Mouse (Mus musculus) left cerebral cortex, postnatal 10 days (tissue): ENCODE measurements around the gene Olfr198. TPM values are rescaled to one million over a fixed set of nuclear protein-coding genes. Genes with fewer than 3 reads are reported as not detected.
"Not testable (repeated sequence)": the region's sequence is repeated elsewhere in the genome, so short reads cannot be mapped to it uniquely, and the experiment has no call there.

ENCODE experiments used
- DNase-seq, 2 experiments: peaks; one replicate each; pipeline ENCODE4 v3.0.0; 2021 to 2022; ENCODE audit warnings: low spot score in 2 of 2, mixed read lengths in 1 of 2; ENCODE audit errors: extremely low spot score in 1 of 2
- intact Hi-C: fragments of 180-260 bp; cut with DNase I; formaldehyde crosslinking; loops from one replicate; pipeline ENCODE4 v1.15.1; 2025
- total RNA-seq, 2 experiments: library from RNA; stranded (reverse); gene quantifications; 2 replicates each; pipeline ENCODE4 v1.2.3; 2021

Olfr198 gene
- not detected for total RNA-seq

- intact Hi-C loops, DNase-seq: not testable (repeated sequence)
Measured at GRCm38 (mm10) chr16:59203433-59203832, at the start of gene Olfr198. TSS of gene Olfr198 (minus strand) at chr16:59203533.

GRCm38 (mm10) chr16:59249684-59250083 is 46.4 kb upstream of the Olfr198 start:
- no peak for DNase-seq
- intact Hi-C loops: loop anchor here (2.0 kb wide), 1 partner anchor 49 kb away; no protein-coding TSS in a partner anchor

DNA sequence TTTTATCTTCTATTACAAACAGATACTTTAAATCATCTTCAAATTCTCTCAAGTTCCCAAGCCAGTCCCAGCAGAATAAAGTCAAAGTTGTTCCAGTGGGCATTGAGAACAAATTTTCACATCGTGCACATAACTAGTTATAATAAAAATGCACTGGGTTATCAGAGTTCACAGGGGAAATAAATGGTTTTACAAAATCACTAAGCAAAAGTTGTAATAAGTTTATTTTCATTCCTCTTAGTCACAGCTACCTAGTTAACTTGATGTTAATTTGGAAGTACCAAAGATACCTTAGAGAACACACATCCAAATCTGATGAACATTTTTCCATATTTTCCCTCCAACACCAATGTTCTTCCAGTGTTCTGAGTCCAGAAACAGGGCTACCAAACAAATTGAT is 16.3 kb upstream of the Olfr198 start, which contains the start of gene Olfr199:
Gene Olfr199, minus strand, starts transcription at position 101 of the 400 bp plus-strand sequence.
- intact Hi-C loops, DNase-seq: not testable (repeated sequence)

- DNase-seq: not testable (repeated sequence)
Measured at GRCm38 (mm10) chr16:59217861-59218260, 14.5 kb upstream of the Olfr198 start.

GRCm38 (mm10) chr16:59170354-59170753 is 33.0 kb downstream of the Olfr198 start, which contains the start of gene Olfr196:
TSS of gene Olfr196 (minus strand) at chr16:59170454.
- intact Hi-C loops: no loop called here
- no peak for DNase-seq

More at GRCm38 (mm10) chr16:59217861-59218260, 14.5 kb upstream of the Olfr198 start:
- intact Hi-C loops: not testable (repeated sequence)

DNA sequence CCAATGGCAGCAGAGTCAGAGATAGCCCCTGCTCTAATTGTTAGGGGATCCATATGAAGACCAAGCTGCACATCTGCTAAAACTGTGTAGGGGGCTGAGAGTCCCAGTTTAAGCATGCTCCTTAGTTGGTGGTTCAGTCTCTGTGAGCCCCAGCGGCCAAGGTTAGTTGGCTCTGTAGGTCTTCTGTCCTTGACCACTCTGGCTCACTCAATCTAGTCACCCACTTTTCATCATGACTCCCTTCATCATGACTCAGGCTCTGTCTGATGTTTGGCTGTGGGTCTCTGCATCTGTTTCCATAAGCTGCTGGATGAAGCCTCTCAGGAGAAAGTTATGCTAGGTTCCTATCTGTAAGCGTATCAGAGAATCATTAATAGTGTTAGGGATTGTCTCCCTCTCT is 51.3 kb downstream of the Olfr198 start:
- intact Hi-C loops: no loop called here
- no peak for DNase-seq

Other genes with a start within 250 kb of the Olfr198 start
- gene Olfr183, start 208.2 kb downstream of the Olfr198 start, total RNA-seq: not detected
- not detected for gene Olfr186, start 173.2 kb downstream of the Olfr198 start, total RNA-seq
- gene Olfr187, start 163.8 kb downstream of the Olfr198 start, total RNA-seq: not detected
- gene Olfr190, start 125.5 kb downstream of the Olfr198 start, total RNA-seq: not detected
- gene Olfr191, start 113.7 kb downstream of the Olfr198 start, total RNA-seq: not detected
- not detected for gene Olfr193, start 91.7 kb downstream of the Olfr198 start, total RNA-seq
- not detected for gene Olfr194, start 82.5 kb downstream of the Olfr198 start, total RNA-seq
- not detected for gene Olfr195, start 56.5 kb downstream of the Olfr198 start, total RNA-seq
- gene Olfr196, start 33.1 kb downstream of the Olfr198 start, total RNA-seq: not detected
- not detected for gene Olfr199, start 16.2 kb upstream of the Olfr198 start, total RNA-seq
- not detected for gene Olfr201, start 69.1 kb upstream of the Olfr198 start, total RNA-seq
- not detected for gene Olfr202, start 83.3 kb upstream of the Olfr198 start, total RNA-seq
- not detected for gene Olfr203, start 95.3 kb upstream of the Olfr198 start, total RNA-seq
- not detected for gene Olfr204, start 114.7 kb upstream of the Olfr198 start, total RNA-seq
- gene Olfr205, start 127.6 kb upstream of the Olfr198 start, total RNA-seq: not detected
- gene Olfr206, start 145.7 kb upstream of the Olfr198 start, total RNA-seq: not detected
- gene Olfr209, start 160.5 kb upstream of the Olfr198 start, total RNA-seq: not detected
- gene Gabrr3, start 203.8 kb upstream of the Olfr198 start, total RNA-seq: under 1 TPM in 1 of 2 experiments, not detected in 1; 0.13 TPM